Mouse (Mus musculus) kidney, postnatal 0 days (tissue): ENCODE measurements around the gene Hnrnpa2b1. TPM values are rescaled to one million over a fixed set of nuclear protein-coding genes. Genes with fewer than 3 reads are reported as not detected.

Experiments
- ATAC-seq: fragments of 200-750 bp; cut with Nextera tagmentation; replicated peaks from 2 replicates; pipeline ENCODE4 v1.8.0; 2017; ENCODE audit warnings: low read depth, moderate number of reproducible peaks, moderate TSS enrichment, moderate library complexity; ENCODE audit not compliant: low FRiP score
- DNase-seq: peaks from one replicate; pipeline ENCODE4 v3.0.0-alpha.2; 2016; ENCODE audit warnings: low spot score
- H3K27ac ChIP-seq: fragments of 300-500 bp; sonication (generic); 2 replicates; pipeline ENCODE4 v1.5.1; 2014; ENCODE audit warnings: mild to moderate bottlenecking
- H3K27me3 ChIP-seq: fragments of 300-500 bp; sonication (generic); 2 replicates; pipeline ENCODE4 v1.6.1; 2014; ENCODE audit warnings: low read length, mixed read lengths; ENCODE audit not compliant: insufficient read depth
- H3K36me3 ChIP-seq: fragments of 300-500 bp; sonication (generic); 2 replicates; pipeline ENCODE4 v1.6.1; 2014; ENCODE audit warnings: low read length, mixed read lengths; ENCODE audit not compliant: insufficient read depth
- H3K4me1 ChIP-seq: fragments of 300-500 bp; sonication (generic); replicated peaks from 2 replicates; pipeline ENCODE4 v1.6.1; 2014; ENCODE audit warnings: antibody characterized with exemption, low read length, mixed read lengths; ENCODE audit not compliant: insufficient read depth
- H3K4me2 ChIP-seq: fragments of 300-500 bp; sonication (generic); 2 replicates; pipeline ENCODE4 v1.6.1; 2014; ENCODE audit warnings: mild to moderate bottlenecking, low read length, moderate library complexity, mixed read lengths
- H3K4me3 ChIP-seq: fragments of 300-500 bp; sonication (generic); replicated peaks from 2 replicates; pipeline ENCODE4 v1.5.1; 2014; ENCODE audit warnings: low read depth, low read length
- H3K9ac ChIP-seq: fragments of 300-500 bp; sonication (generic); 2 replicates; pipeline ENCODE4 v1.6.1; 2014; ENCODE audit warnings: low read depth, low read length
- H3K9me3 ChIP-seq: fragments of 300-500 bp; sonication (generic); replicated peaks from 2 replicates; pipeline ENCODE4 v1.6.1; 2016; ENCODE audit warnings: low read length, inconsistent platforms, mixed read lengths
- CTCF ChIP-seq: IDR thresholded peaks from 2 replicates; pipeline ENCODE4 v1.5.1; 2016; ENCODE audit warnings: antibody characterized with exemption, low read depth, mild to moderate bottlenecking, moderate library complexity
- WGBS: fragments of 180-500 bp; shearing (Covaris S2); extraction: QIAGEN DNeasy Blood & Tissue Kit; methylation state at CpG from one replicate; pipeline ENCODE4 v1.1.7; 2014; 5-methylcytosine and 5-hydroxymethylcytosine counted together
- polyA plus RNA-seq: library from polyadenylated mRNA; unstranded; fragments of >200 nt; fragmentation: Nextera tagmentation; extraction: Ambion mirVana; gene quantifications from 2 replicates; pipeline ENCODE4 v1.2.1, GENCODE M21; 2015

Gene Hnrnpa2b1
- polyA plus RNA-seq, 1 experiment from 2014 or later: 1,374 TPM

DNA sequence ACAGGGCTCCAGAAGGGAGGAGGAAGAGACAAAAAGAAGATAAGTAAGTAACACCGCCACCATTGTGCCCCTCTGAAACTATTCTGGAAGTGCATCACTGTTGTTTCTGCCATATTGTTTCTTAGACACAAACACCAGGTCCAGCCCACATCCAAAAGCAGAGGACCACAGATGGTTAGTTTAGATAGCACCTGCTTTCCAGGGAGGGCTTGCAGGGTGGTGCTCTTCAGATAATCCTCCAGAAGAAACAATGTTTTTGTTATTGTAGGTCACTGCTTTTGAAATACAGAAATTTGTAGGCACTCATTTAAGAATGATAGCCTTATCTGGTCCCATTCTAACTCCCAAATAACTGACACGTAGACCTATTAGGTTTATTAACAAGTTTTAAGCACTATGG is 45.2 kb downstream of the Hnrnpa2b1 start:
- Histone ChIP-seq H3K9me3 (no peaks in the 10 kb centered on the region), H3K4me1 (no peaks in the 10 kb centered on the region), H3K36me3 (no peaks in the 10 kb centered on the region), H3K27me3 (no peaks in the 10 kb centered on the region), H3K9ac (no peak overlapping the region), H3K27ac (no peak overlapping the region), H3K4me3 (no peak overlapping the region), H3K4me2 (no peak overlapping the region)
- DNase-seq: no peak
- whole genome bisulfite sequencing: 92% methylated on average over 2 of the region's 2 CpGs
- ATAC-seq: no peak
- TF ChIP-seq CTCF: no peak

DNA sequence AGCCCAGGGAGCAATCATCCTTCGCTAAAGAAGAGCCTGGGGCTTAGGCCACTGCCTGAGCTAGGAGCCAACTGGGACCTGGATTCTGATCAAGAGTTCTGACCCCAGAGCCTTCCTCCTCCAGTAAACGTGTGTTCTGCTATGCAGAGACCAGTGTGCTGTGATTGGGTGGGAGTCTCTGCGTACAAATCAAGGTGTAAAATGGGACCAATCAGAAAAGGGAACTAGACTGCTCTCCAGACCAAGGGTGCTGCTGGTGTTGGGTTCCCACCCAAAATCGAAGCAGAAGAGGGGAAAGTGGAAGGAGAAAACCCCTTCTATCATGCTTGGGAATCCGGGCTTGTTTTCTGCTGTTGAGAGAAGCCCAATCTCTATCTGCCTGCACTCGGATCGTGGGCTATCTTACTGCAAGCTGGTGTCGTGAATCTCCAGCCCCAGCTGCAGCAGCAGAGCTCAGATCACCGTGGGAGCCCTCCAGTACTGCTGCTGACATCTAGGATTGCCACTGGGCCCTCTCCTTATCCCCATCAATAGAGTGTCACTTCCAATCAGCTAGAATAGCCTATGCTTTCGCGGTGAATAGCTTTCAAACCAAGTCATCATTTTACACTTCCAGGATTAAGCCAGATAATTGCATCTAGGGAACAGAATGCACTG is 46.1 kb downstream of the Hnrnpa2b1 start:
- DNase-seq (no peak), ATAC-seq (no peak)
- no peaks in the 10 kb centered on the region for H3K27me3 ChIP-seq
- 52% methylated on average over 11 of the region's 11 CpGs for WGBS
- no peak overlapping the region for H3K4me2 ChIP-seq
- no peaks in the 10 kb centered on the region for H3K9me3 ChIP-seq
- no peaks in the 10 kb centered on the region for H3K36me3 ChIP-seq
- no peaks in the 10 kb centered on the region for H3K4me1 ChIP-seq
- TF ChIP-seq CTCF: no peak
- H3K4me3 ChIP-seq: no peak overlapping the region
- no peak overlapping the region for H3K9ac ChIP-seq
- no peak overlapping the region for H3K27ac ChIP-seq

DNA sequence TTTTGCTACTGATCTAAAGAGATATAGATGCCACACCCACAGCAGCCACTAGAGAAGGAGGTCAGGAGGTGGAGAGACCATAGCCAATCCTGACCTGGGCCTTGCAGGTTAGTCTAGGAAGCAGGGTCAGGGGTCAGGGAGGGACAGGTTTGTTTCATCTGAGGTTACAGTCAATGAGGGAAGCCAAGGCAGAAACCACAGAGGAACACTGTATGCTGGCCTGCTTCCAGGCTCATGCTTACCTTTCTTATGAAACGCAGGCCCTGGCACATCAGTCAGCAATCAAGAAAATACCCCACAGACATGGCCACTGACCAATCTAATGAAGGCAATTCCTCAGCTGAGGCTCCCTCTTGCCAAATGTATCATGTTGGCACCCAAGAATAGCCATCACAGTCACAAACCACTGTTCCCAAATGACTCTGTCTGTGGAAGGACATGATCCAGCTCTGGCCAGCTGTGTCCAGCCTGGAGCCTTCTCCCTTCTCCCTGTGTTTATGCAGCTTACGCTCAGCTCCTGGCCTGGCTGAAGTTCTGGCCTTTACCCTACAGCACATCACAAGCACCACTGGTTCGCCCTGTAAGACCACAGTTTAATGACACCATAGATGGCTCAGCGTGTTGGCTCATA is 52.3 kb downstream of the Hnrnpa2b1 start:
- DNase-seq (no peak), ATAC-seq (no peak)
- no peak overlapping the region for H3K4me2 ChIP-seq
- no peaks in the 10 kb centered on the region for H3K9me3 ChIP-seq
- H3K27me3 ChIP-seq: no peaks in the 10 kb centered on the region
- no peak overlapping the region for H3K9ac ChIP-seq
- 86% methylated on average over 4 of the region's 4 CpGs for WGBS
- no peaks in the 10 kb centered on the region for H3K4me1 ChIP-seq
- no peak overlapping the region for H3K4me3 ChIP-seq
- H3K36me3 ChIP-seq: no peaks in the 10 kb centered on the region
- no peak for TF ChIP-seq CTCF
- H3K27ac ChIP-seq: no peak overlapping the region

DNA sequence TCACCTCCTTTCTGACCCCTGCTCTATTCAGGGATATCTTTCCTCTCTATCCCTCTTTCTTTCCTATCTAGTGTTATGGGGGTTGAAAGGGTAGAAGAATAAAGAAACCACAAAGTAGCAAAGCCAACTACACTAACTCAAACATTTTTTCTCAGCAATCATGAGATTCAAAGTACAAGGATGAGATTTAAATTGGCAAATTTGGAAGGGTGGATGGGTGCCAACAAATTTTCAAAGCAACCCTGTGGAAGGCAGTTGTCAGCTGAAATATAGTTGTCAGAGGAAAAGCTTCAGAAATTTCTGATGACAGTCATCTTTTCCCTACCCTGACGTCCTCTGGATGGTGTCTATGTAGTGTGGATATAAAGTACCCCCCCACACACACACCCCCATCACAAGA is 53.3 kb downstream of the Hnrnpa2b1 start:
- DNase-seq: no peak
- no peak overlapping the region for H3K27ac ChIP-seq
- H3K36me3 ChIP-seq: no peaks in the 10 kb centered on the region
- H3K9ac ChIP-seq: no peak overlapping the region
- H3K4me2 ChIP-seq: no peak overlapping the region
- no peaks in the 10 kb centered on the region for H3K4me1 ChIP-seq
- H3K9me3 ChIP-seq: no peaks in the 10 kb centered on the region
- WGBS: 64% methylated on average over 1 of the region's 1 CpGs
- no peak for TF ChIP-seq CTCF
- no peak for ATAC-seq
- no peak overlapping the region for H3K4me3 ChIP-seq
- no peaks in the 10 kb centered on the region for H3K27me3 ChIP-seq

Other genes starting within 250 kb of the Hnrnpa2b1 start
- 4.0 and 5.0 TPM in 2 replicates for gene Nfe2l3, start 37.2 kb downstream of the Hnrnpa2b1 start, polyA plus RNA-seq
- gene Cbx3, start 466 bp upstream of the Hnrnpa2b1 start, polyA plus RNA-seq: 445 and 447 TPM in 2 replicates
- 15.0 and 15.6 TPM in 2 replicates for gene Snx10, start 54.0 kb upstream of the Hnrnpa2b1 start, polyA plus RNA-seq